Mouse (Mus musculus) cortical plate, adult 2 months (tissue): ENCODE results near the gene Rps6kl1.
A peak's percentile ranks its signal among the peaks of the same experiment; 100 is the strongest.

Experiments
- CTCF ChIP-seq: fragments of 200-500 bp; IDR thresholded peaks from 2 replicates; pipeline ENCODE4 v1.5.1; 2011; ENCODE audit warnings: mild to moderate bottlenecking, control low read depth, low read length; ENCODE audit not compliant: insufficient read depth; ENCODE audit errors: extremely low read depth
- POLR2A ChIP-seq: fragments of 200-500 bp; IDR thresholded peaks from 2 replicates; pipeline ENCODE4 v1.6.1; 2011; ENCODE audit warnings: mild to moderate bottlenecking, low read length, control low read depth; ENCODE audit not compliant: insufficient read depth; ENCODE audit errors: extremely low read depth

DNA sequence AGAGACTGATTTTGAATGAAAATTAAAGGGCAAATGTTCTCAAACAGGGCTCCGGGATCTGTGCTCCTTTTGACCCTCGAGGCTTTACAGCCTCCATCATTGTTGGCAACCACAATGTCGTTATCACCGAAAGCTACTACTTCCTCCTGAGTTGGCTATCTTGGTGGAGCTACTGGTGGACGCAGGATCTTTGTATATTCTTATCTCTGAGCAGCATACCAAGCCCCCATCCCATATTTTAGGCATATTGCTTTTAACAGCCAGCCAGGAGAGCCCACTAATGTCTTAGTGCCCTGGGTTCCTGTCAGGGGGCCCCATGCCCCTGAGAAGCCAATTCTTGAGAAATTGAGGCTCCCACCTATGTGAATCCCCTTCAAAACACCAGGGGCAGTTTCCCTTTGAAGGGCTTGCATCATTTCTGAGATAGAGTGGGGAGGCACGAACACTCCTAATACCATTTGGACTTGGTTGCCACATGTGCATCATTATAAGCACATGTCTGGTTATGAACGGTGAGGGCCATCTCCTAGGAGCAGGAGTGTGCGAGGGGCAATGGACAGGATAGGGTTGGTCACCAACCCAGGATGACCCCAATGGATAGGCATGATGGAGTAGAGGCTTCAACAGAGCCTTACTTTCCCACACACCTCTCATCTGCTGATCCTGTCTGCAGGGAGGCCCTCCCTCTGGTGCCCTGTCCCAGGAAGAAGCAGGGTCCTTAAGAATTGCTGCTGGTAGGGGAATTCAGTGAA lies 16.8 kb downstream of the Rps6kl1 start:
- TF ChIP-seq CTCF (no peak), POLR2A (0 out of 2 replicates have a peak, but pooled peaks have one; percentile 22)
